Mouse (Mus musculus): Measurements from ENCODE around the gene Sipa1l2.

The Sipa1l2 gene

DNA sequence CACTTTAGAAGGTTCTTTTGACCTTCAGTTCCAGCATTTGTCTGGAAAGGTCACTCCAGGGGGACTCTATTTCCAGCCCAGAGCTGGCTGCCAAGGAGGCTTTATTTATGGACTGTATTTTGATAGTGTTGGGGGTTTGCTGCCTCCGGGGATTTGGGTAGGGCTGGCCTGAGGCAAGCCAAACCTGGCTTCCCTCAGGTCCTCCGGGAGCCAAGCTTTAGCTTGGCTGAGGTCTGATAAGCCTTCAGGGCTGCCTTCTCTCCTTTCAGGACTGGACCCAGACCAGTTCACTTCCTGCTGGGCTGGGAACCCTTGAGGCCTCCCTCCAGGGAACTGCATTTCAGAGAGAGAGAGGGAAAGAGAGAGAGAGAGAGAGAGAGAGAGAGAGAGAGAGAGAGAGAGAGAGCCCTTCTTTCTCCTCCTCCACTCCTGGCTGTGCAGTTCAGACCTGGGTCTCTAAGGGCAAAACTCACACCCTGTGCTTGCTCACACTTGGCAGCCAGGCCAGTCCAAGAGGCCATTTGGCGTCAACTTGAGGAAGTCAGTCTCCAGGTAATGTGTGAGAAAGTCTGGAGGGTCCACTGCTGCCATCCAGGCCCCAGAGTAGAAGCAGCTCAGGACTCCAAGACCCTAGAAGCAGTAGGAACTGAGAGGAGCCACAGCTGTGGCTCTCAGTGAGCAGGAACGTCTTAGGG, 201.1 kb downstream of the Sipa1l2 start:
- peak; percentile 88 for DNase-seq (ENCODE audit: low read depth, low spot score)

All from skeletal muscle tissue, adult 2 months (tissue).